Mouse (Mus musculus) ES-E14 (cell line): ENCODE data around the gene Npc1l1. TPM values are rescaled to one million over a fixed set of nuclear protein-coding genes. Genes with fewer than 3 reads are reported as not detected.

ENCODE experiments used
- DNase-seq: peaks from one replicate; pipeline ENCODE4 v3.0.0-alpha.2; 2013; ENCODE audit warnings: low read depth, low spot score
- H3K27ac ChIP-seq: 2 replicates; pipeline ENCODE4 v1.5.1; 2012; ENCODE audit warnings: low read depth, mild to moderate bottlenecking, low read length, moderate library complexity, mixed read lengths; ENCODE audit not compliant: poor library complexity, insufficient read depth, severe bottlenecking
- H3K36me3 ChIP-seq: 2 replicates; pipeline ENCODE4 v1.6.1; 2012; ENCODE audit warnings: mild to moderate bottlenecking, low read length, moderate library complexity, mixed read lengths; ENCODE audit not compliant: control insufficient read depth, poor library complexity, insufficient read depth, severe bottlenecking
- H3K4me1 ChIP-seq, 2 experiments: fragments of 150-350 bp in 1 of 2; sonication (generic) in 1 of 2; 2 replicates each; pipeline ENCODE4 v1.6.1; 2012; ENCODE audit warnings: low read length in 2 of 2, mild to moderate bottlenecking in 1 of 2, mixed read lengths in 1 of 2; ENCODE audit not compliant: control insufficient read depth in 2 of 2, insufficient read depth in 2 of 2, poor library complexity in 1 of 2
- H3K4me3 ChIP-seq, 2 experiments: fragments of 150-350 bp in 1 of 2; sonication (generic) in 1 of 2; 2 replicates each; pipeline ENCODE4 v1.5.1; 2012; ENCODE audit warnings: low read length in 2 of 2, low read depth in 1 of 2, mild to moderate bottlenecking in 1 of 2, mixed read lengths in 1 of 2; ENCODE audit not compliant: insufficient read depth in 1 of 2, poor library complexity in 1 of 2, severe bottlenecking in 1 of 2
- H3K9ac ChIP-seq: 2 replicates; pipeline ENCODE4 v1.6.1; 2012; ENCODE audit warnings: low read depth, mild to moderate bottlenecking, low read length, mixed read lengths; ENCODE audit not compliant: poor library complexity, insufficient read depth, severe bottlenecking
- H3K9me3 ChIP-seq: fragments of 150-350 bp; sonication (generic); 2 replicates; pipeline ENCODE4 v1.6.1; 2012; ENCODE audit warnings: low read depth, mild to moderate bottlenecking, low read length; ENCODE audit not compliant: control insufficient read depth, insufficient read depth
- CHD2 ChIP-seq: IDR thresholded peaks from 2 replicates; pipeline ENCODE4 v1.6.1; 2014; ENCODE audit warnings: mild to moderate bottlenecking, low read depth, low read length, inconsistent platforms
- HCFC1 ChIP-seq: IDR thresholded peaks from 2 replicates; pipeline ENCODE4 v1.6.1; 2012; ENCODE audit warnings: low read length, inconsistent platforms, borderline replicate concordance; ENCODE audit not compliant: insufficient read depth
- MAFK ChIP-seq: IDR thresholded peaks from 2 replicates; pipeline ENCODE4 v1.6.1; 2014; ENCODE audit warnings: mild to moderate bottlenecking, low read depth, low read length, inconsistent platforms; ENCODE audit not compliant: insufficient read depth
- ZC3H11A ChIP-seq: IDR thresholded peaks from 2 replicates; pipeline ENCODE4 v1.6.1; 2012; ENCODE audit warnings: low read depth, mild to moderate bottlenecking, inconsistent platforms, low read length, borderline replicate concordance
- ZNF384 ChIP-seq: IDR thresholded peaks from 2 replicates; pipeline ENCODE4 v1.6.1; 2012; ENCODE audit warnings: low read depth, low read length, inconsistent platforms
- in situ Hi-C, 2 experiments: fragments of 600-800 bp; cut with MboI; formaldehyde crosslinking; loops; one replicate each; pipeline ENCODE4 v1.15.1; 2025; ENCODE audit warnings: low sequenced_read_pairs in 2 of 2, inconsistent platforms in 1 of 2; ENCODE audit not compliant: unreplicated experiment in 2 of 2
- total RNA-seq: library from RNA; depleted of rRNA; stranded (reverse); fragments of 300-350 nt; gene quantifications from 2 replicates; pipeline ENCODE4 v1.2.3, GENCODE M21; 2012

Gene Npc1l1
- total RNA-seq, 1 experiment, result 0.40 TPM

DNA sequence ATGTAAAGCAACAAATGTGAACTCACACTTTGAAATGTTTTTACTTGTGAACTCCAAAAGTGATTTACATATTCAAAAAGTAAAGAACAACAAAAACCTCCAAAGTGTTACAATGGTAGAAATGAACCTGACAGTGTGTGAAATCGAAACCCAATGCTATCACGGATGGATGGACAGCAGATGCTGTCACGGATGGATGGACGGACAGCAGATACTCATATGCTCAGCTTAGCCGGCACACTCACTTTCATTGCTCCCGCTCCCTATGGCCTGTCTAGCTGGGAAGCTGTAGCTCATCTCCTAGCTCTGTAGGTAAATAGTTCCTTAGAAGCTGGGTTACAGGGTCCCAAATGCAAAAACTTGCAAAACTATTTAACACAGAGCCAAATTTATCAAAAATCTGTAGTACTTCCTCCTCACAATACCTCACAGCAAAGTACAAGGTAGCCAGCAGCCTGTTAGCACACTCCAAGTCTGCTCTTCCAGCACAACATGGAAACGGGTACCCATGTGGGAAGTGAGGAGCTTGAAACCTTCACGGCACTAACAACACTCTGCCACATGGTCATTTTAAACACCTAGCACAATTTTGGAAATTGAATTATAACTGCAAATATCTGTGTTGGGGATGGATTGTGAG lies 52.0 kb downstream of the Npc1l1 start:
- peak overlapping the region; percentile 59; the same call in 1 of the 2 replicates for H3K9ac ChIP-seq
- H3K27ac ChIP-seq, result peak overlapping the region; percentile 89
- H3K4me3 ChIP-seq, result no peak overlapping the region
- in situ Hi-C loops, result no loop called here
- H3K9me3 ChIP-seq, result no peaks in the 10 kb centered on the region
- no peak for DNase-seq
- peaks cover 12 to 19% of the 10 kb centered on the region in 2 experiments for H3K4me1 ChIP-seq
- H3K36me3 ChIP-seq, result peaks cover 3% of the 10 kb centered on the region; the same call in 1 of the 2 replicates
- TF ChIP-seq CHD2 (no peak), HCFC1 (no peak), ZC3H11A (no peak), MAFK (no peak), ZNF384 (no peak)

DNA sequence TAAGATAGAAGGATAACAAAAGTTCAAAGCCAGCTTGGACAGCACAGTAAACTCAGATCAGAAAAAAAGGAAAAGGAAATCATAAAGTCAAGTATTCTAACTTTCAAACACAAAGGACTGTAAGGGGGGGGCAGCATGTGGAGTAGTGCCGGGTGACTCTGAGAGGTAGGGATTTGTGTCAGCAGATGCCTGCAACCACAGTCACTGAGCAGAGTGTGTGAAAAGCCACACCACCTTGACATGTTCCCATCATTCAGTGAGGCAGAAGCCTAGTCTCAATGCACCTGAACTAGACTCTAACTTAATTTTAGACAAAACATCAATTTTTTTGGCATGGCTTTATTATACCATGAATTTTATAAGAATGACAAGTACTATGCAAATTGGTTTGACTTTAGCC lies 54.4 kb downstream of the Npc1l1 start:
- H3K27ac ChIP-seq, result no peak overlapping the region
- no peak for DNase-seq
- H3K4me1 ChIP-seq, result peaks cover 12 to 14% of the 10 kb centered on the region in 2 experiments
- H3K9ac ChIP-seq, result no peak overlapping the region
- no peaks in the 10 kb centered on the region for H3K36me3 ChIP-seq
- no peak for TF ChIP-seq MAFK
- TF ChIP-seq HCFC1, result no peak
- in situ Hi-C loops, result no loop called here
- no peaks in the 10 kb centered on the region for H3K9me3 ChIP-seq
- H3K4me3 ChIP-seq, result no peak overlapping the region

DNA sequence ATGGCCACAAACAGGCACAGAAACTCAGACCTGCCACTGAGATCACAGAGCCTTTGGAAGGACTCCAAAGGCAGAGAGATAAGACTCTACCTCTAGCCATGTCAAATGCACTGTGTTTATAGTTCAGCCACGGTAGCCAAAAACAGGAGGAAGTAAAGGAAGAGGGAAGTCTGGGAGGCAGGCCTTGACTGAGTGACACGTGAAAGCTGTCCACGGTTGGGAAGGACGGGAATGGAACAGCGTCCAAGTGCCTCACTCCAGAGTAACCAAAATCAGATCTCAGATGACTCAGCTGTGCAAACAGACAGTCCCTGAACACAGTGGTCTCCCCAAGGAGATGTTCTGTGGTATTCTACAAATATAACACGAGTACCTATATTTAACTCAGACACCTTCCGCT lies 55.2 kb downstream of the Npc1l1 start:
- H3K36me3 ChIP-seq, result no peaks in the 10 kb centered on the region
- in situ Hi-C loops, result no loop called here
- TF ChIP-seq HCFC1 (no peak), ZNF384 (no peak), ZC3H11A (no peak), CHD2 (no peak), MAFK (no peak)

DNA sequence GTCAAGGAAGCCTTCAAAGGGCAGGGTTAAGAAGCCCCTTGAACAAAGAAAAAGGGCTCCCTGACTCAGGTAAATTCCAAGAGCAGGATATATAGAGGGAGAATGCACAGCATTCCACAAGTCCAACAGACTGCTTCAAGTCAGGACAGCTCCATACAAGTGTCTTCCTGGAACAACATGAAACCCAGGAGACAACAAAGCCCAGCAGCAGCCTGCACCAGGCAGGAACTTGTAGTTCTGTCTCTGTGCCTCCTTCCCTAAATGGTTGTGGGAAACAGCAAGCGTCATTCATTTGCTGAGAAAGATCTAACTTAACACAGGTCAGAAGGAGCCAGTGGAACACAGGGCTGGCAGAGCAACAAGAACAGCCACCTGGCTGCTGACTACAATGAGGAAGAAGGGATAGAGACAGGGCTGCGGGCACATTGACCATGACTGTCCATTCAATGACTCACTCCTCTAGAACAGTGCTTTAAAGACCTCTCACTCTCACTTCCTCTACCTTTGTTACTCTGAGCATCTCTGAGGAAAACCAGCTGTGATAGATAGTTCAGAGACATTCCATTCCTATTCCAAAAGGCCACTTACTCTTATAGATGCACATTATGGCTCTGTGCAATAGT lies 60.8 kb downstream of the Npc1l1 start:
- Histone ChIP-seq H3K4me1 (peaks cover 2 to 6% of the 10 kb centered on the region in 2 experiments; a peak in 1 of 4 replicates), H3K9me3 (no peaks in the 10 kb centered on the region), H3K4me3 (no peak overlapping the region), H3K36me3 (no peaks in the 10 kb centered on the region), H3K27ac (no peak overlapping the region), H3K9ac (no peak overlapping the region)
- DNase-seq, result no peak
- in situ Hi-C loops, result no loop called here
- TF ChIP-seq MAFK (no peak), ZC3H11A (no peak), ZNF384 (no peak), CHD2 (no peak), HCFC1 (no peak)

More for the DNA sequence above, 55.2 kb downstream of the Npc1l1 start:
- Histone ChIP-seq H3K4me1 (peaks cover 8 to 9% of the 10 kb centered on the region in 2 experiments), H3K4me3 (no peak overlapping the region), H3K9ac (no peak overlapping the region), H3K27ac (no peak overlapping the region), H3K9me3 (no peaks in the 10 kb centered on the region)
- no peak for DNase-seq

DNA sequence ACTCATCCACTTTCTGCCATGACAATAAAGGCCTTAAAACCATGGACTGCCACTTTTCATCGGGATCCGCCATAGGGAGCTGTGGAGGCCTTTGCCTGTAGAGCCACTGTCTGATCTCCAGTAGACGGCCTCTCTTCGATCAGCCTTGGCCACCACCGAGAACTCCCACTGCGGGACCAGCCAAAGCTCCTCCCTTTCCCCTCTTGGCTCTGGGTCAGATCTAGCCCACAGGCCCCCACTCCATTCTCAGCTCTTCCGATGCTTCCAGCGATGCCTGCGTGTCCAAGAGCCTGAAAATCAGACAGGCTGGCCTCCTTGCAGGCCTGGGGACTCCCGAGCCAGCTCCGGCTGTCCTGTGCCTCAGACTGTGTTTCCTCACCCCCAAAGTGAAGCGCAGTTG lies 63.6 kb downstream of the Npc1l1 start:
- Histone ChIP-seq H3K4me3 (no peak overlapping the region), H3K9ac (no peak overlapping the region), H3K36me3 (no peaks in the 10 kb centered on the region), H3K9me3 (no peaks in the 10 kb centered on the region), H3K4me1 (peaks cover 10 to 11% of the 10 kb centered on the region in 2 experiments; a peak in 2 of 4 replicates), H3K27ac (no peak overlapping the region)
- TF ChIP-seq ZC3H11A (no peak), MAFK (no peak), CHD2 (no peak)
- no peak for DNase-seq
- in situ Hi-C loops, result no loop called here
